Mouse (Mus musculus) naive thymus-derived CD4-positive, alpha-beta T cell, adult 5 months (primary cell): ENCODE results near the gene Olfr649. TPM values are rescaled to one million over a fixed set of nuclear protein-coding genes. Genes with fewer than 3 reads are reported as not detected.

ENCODE experiments used
- polyA plus RNA-seq: library from polyadenylated mRNA; unstranded; fragments of 100-300 nt; shearing (Covaris generic); gene quantifications from one replicate; pipeline ENCODE4 v1.2.1, GENCODE M21; 2017

Gene Olfr649
- polyA plus RNA-seq = not detected

GRCm38 (mm10) chr7:104195885-104196284 lies at the start of gene Olfr649:
TSS of gene Olfr649 (minus strand) at chr7:104195985.

GRCm38 (mm10) chr7:104244287-104245181 lies 48.7 kb upstream of the Olfr649 start, which contains the start of gene Trim34a:
TSS of gene Trim34a (plus strand) at chr7:104244457.

GRCm38 (mm10) chr7:104218701-104219569 lies 23.1 kb upstream of the Olfr649 start, which contains the start of gene Trim6:
TSS of gene Trim6 (plus strand) at chr7:104218793.

GRCm38 (mm10) chr7:104183292-104183691 lies 12.5 kb downstream of the Olfr649 start, which contains the start of gene Olfr648:
TSS of gene Olfr648 (minus strand) at chr7:104183392.

GRCm38 (mm10) chr7:104150456-104150855 lies 45.3 kb downstream of the Olfr649 start, which contains the start of gene Ubqlnl:
TSS of gene Ubqlnl (minus strand) at chr7:104150556.

GRCm38 (mm10) chr7:104143179-104143578 lies 52.6 kb downstream of the Olfr649 start, which contains the start of gene Ubqln3:
TSS of gene Ubqln3 (minus strand) at chr7:104143279.

Other genes starting within 250 kb of the Olfr649 start
- gene Olfr635, start 224.8 kb downstream of the Olfr649 start, polyA plus RNA-seq = 0.04 TPM
- gene Olfr638, start 197.2 kb downstream of the Olfr649 start, polyA plus RNA-seq = not detected
- gene Olfr639, start 178.7 kb downstream of the Olfr649 start, polyA plus RNA-seq = 0.05 TPM
- not detected for gene Olfr640, start 170.4 kb downstream of the Olfr649 start, polyA plus RNA-seq
- not detected for gene Olfr641, start 160.5 kb downstream of the Olfr649 start, polyA plus RNA-seq
- gene Olfr642, start 143.3 kb downstream of the Olfr649 start, polyA plus RNA-seq = not detected
- gene 4930516K23Rik, start 134.5 kb downstream of the Olfr649 start, polyA plus RNA-seq = not detected
- gene Olfr644, start 124.1 kb downstream of the Olfr649 start, polyA plus RNA-seq = not detected
- gene Olfr645, start 110.5 kb downstream of the Olfr649 start, polyA plus RNA-seq = not detected
- gene Olfr646, start 91.1 kb downstream of the Olfr649 start, polyA plus RNA-seq = not detected
- not detected for gene Ubqln5, start 66.2 kb downstream of the Olfr649 start, polyA plus RNA-seq
- gene Olfr643, start 58.6 kb downstream of the Olfr649 start, polyA plus RNA-seq = not detected
- not detected for gene Ubqln3, start 52.7 kb downstream of the Olfr649 start, polyA plus RNA-seq
- not detected for gene Ubqlnl, start 45.4 kb downstream of the Olfr649 start, polyA plus RNA-seq
- gene Olfm5, start 31.2 kb downstream of the Olfr649 start, polyA plus RNA-seq = not detected
- gene Olfr648, start 12.6 kb downstream of the Olfr649 start, polyA plus RNA-seq = not detected
- 2.0 TPM for gene Trim6, start 22.8 kb upstream of the Olfr649 start, polyA plus RNA-seq
- 21.8 TPM for gene Trim34a, start 48.5 kb upstream of the Olfr649 start, polyA plus RNA-seq
- 9.6 TPM for gene Trim5, start 92.1 kb upstream of the Olfr649 start, polyA plus RNA-seq
- 124 TPM for gene Trim12a, start 119.5 kb upstream of the Olfr649 start, polyA plus RNA-seq
- gene Trim34b, start 133.5 kb upstream of the Olfr649 start, polyA plus RNA-seq = 0.91 TPM
- gene Trim12c, start 157.4 kb upstream of the Olfr649 start, polyA plus RNA-seq = 8.7 TPM
- gene Trim30b, start 173.9 kb upstream of the Olfr649 start, polyA plus RNA-seq = 0.22 TPM
- not detected for gene Trim30c, start 204.9 kb upstream of the Olfr649 start, polyA plus RNA-seq